Mouse (Mus musculus): ENCODE measurements around the gene Prrg4. TPM values are rescaled to one million over a fixed set of nuclear protein-coding genes. Genes with fewer than 3 reads are reported as not detected.

The Prrg4 gene
- total and polyA plus RNA-seq, 3 experiments, result not detected

- peak; percentile 52 for DNase-seq (ENCODE audit: low read depth, low spot score)
- peaks cover 0 to 19% of the 10 kb centered on the region in 2 experiments; a peak in 2 of 4 replicates for H3K36me3 ChIP-seq (ENCODE audit: control insufficient read depth in 1 of 2, insufficient read depth in 2 of 2, low read length in 2 of 2)
Measured at GRCm38 (mm10) chr2:104817555-104818330, 31.9 kb downstream of the Prrg4 start.

DNA sequence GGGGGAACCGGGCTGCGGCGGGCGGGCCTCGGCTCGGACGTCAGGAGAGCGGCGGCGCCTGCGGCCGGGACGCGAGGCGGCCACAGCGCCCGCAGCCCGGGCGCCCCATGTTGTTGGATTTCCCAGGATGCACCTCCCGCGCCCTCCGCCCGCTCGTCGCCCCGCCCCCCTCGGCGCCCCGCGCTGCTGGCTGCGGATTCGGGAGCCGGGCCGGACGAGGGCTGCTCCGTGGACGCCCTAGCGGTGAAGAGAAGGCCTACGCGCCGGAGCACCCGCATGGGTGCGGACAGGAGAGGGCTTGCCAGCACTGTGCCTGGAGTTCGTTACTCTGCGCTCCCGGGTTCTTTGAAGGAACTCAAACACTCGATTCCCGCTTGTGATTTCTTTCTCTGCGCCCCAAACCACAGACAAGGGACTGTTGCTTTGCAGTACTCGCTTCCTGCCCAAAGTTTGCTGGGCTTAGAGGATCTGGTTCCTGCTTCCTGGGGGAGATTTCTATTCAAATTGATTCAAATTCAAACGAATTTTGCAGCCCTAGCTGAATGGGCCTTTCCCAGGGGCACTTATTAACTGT lies 32.7 kb downstream of the Prrg4 start:
- TF ChIP-seq NELFE (IDR thresholded peaks at IDR 0.05; ENCODE audit: low read depth, low read length) (peak; percentile 62), MAZ (IDR thresholded peaks at IDR 0.05; ENCODE audit: low read depth, low read length) (peak; percentile 75; the same call in 1 of the 2 replicates), SIN3A (IDR thresholded peaks at IDR 0.05; ENCODE audit: low read length) (peak; percentile 38; the same call in 1 of the 2 replicates), ETS1 (IDR thresholded peaks at IDR 0.05; ENCODE audit: low read depth, low read length) (no peak), SMC3 (IDR thresholded peaks at IDR 0.05; ENCODE audit: low read depth, low read length) (no peak), POLR2A (IDR thresholded peaks at IDR 0.05; ENCODE audit: control insufficient read depth in 1 of 2, insufficient read depth in 1 of 2, low read depth in 1 of 2, low read length in 2 of 2, poor library complexity in 1 of 2) (peak; percentile 62 to 73), TBP (IDR thresholded peaks at IDR 0.05; ENCODE audit: low read depth, low read length) (0 out of 2 replicates have a peak, but pooled peaks have one; percentile 53), HCFC1 (IDR thresholded peaks at IDR 0.05; ENCODE audit: low read depth, low read length) (peak; percentile 47), EP300 (IDR thresholded peaks at IDR 0.05; ENCODE audit: low read depth in 1 of 2, low read length in 2 of 2) (0 out of 4 replicates have a peak, but pooled peaks of 1 of the 2 experiments have one; percentile 2), RAD21 (IDR thresholded peaks at IDR 0.05; ENCODE audit: low read depth, low read length) (no peak), ZMIZ1 (IDR thresholded peaks at IDR 0.05; ENCODE audit: low read depth, low read length) (0 out of 2 replicates have a peak, but pooled peaks have one; percentile 30)
- H3K4me3 ChIP-seq (ENCODE audit: control insufficient read depth in 1 of 2, insufficient read depth in 1 of 2, low read depth in 2 of 2, low read length in 2 of 2), result peak overlapping the region; percentile 84 to 98
- peaks cover 0 to 19% of the 10 kb centered on the region in 2 experiments; a peak in 2 of 4 replicates for H3K36me3 ChIP-seq (ENCODE audit: control insufficient read depth in 1 of 2, insufficient read depth in 2 of 2, low read length in 2 of 2)
- H3K27ac ChIP-seq (ENCODE audit: control insufficient read depth, low read depth, low read length), result peak overlapping the region; percentile 82
- H3K27me3 ChIP-seq (ENCODE audit: control insufficient read depth in 1 of 2, insufficient read depth in 2 of 2, low read length in 2 of 2), result no peaks in the 10 kb centered on the region
- peaks cover 7 to 10% of the 10 kb centered on the region in 2 experiments for H3K4me1 ChIP-seq (ENCODE audit: control insufficient read depth in 1 of 2, insufficient read depth in 2 of 2, low read length in 2 of 2)
- DNase-seq (ENCODE audit: low read depth, low spot score), result peak; percentile 85
- no peaks in the 10 kb centered on the region for H3K9me3 ChIP-seq (replicated peaks; ENCODE audit: insufficient read depth, low read length)
- H3K9ac ChIP-seq (ENCODE audit: control insufficient read depth, low read depth, low read length, poor library complexity, severe bottlenecking), result peak overlapping the region; percentile 99
- peaks cover 31% of the 10 kb centered on the region for H3K79me2 ChIP-seq (ENCODE audit: control insufficient read depth, insufficient read depth, low read length, poor library complexity)

More at GRCm38 (mm10) chr2:104817555-104818330, 31.9 kb downstream of the Prrg4 start:
- Histone ChIP-seq H3K9ac (ENCODE audit: control insufficient read depth, low read depth, low read length, poor library complexity, severe bottlenecking) (peak overlapping the region; percentile 99), H3K9me3 (replicated peaks; ENCODE audit: insufficient read depth, low read length) (no peaks in the 10 kb centered on the region), H3K79me2 (ENCODE audit: control insufficient read depth, insufficient read depth, low read length, poor library complexity) (peaks cover 26% of the 10 kb centered on the region), H3K4me3 (ENCODE audit: control insufficient read depth in 1 of 2, insufficient read depth in 1 of 2, low read depth in 2 of 2, low read length in 2 of 2) (peak overlapping the region; percentile 84 to 98), H3K27me3 (ENCODE audit: control insufficient read depth in 1 of 2, insufficient read depth in 2 of 2, low read length in 2 of 2) (no peaks in the 10 kb centered on the region; a peak in 1 of 4 replicates), H3K27ac (ENCODE audit: control insufficient read depth, low read depth, low read length) (no peak overlapping the region), H3K4me1 (ENCODE audit: control insufficient read depth in 1 of 2, insufficient read depth in 2 of 2, low read length in 2 of 2) (peaks cover 7 to 10% of the 10 kb centered on the region in 2 experiments)
- TF ChIP-seq RCOR1 (IDR thresholded peaks at IDR 0.05; ENCODE audit: low read depth, low read length), result peak; percentile 65
- TF ChIP-seq MYC (IDR thresholded peaks at IDR 0.05; ENCODE audit: low read depth, low read length), result no peak
- TF ChIP-seq ETS1 (IDR thresholded peaks at IDR 0.05; ENCODE audit: low read depth, low read length), result 0 out of 2 replicates have a peak, but pooled peaks have one; percentile 22
- no peak for TF ChIP-seq UBTF (IDR thresholded peaks at IDR 0.05; ENCODE audit: borderline replicate concordance, insufficient read depth, low read depth, low read length)
- TF ChIP-seq ZKSCAN1 (IDR thresholded peaks at IDR 0.05; ENCODE audit: low read depth, low read length), result no peak
- no peak for TF ChIP-seq JUND (IDR thresholded peaks at IDR 0.05; ENCODE audit: low read depth, low read length)
- TF ChIP-seq E2F4 (IDR thresholded peaks at IDR 0.05; ENCODE audit: borderline replicate concordance, low read depth, low read length), result no peak
- TF ChIP-seq MAZ (IDR thresholded peaks at IDR 0.05; ENCODE audit: low read depth, low read length), result no peak
- peak; percentile 39; the same call in 1 of the 2 replicates for TF ChIP-seq BHLHE40 (IDR thresholded peaks at IDR 0.05; ENCODE audit: borderline replicate concordance, low read depth, low read length)
- TF ChIP-seq ELF1 (IDR thresholded peaks at IDR 0.05; ENCODE audit: low read depth, low read length), result no peak
- TF ChIP-seq ZNF384 (IDR thresholded peaks at IDR 0.05; ENCODE audit: low read depth, low read length), result no peak
- no peak for TF ChIP-seq ZC3H11A (IDR thresholded peaks at IDR 0.05; ENCODE audit: low read depth, low read length)
- TF ChIP-seq CHD2 (IDR thresholded peaks at IDR 0.05; ENCODE audit: low read length), result no peak
- no peak for TF ChIP-seq SMC3 (IDR thresholded peaks at IDR 0.05; ENCODE audit: low read depth, low read length)
- TF ChIP-seq ZMIZ1 (IDR thresholded peaks at IDR 0.05; ENCODE audit: low read depth, low read length), result no peak
- no peak for TF ChIP-seq KAT2A (conservative IDR thresholded peaks at IDR 0.05; ENCODE audit: low read depth, low read length)
- TF ChIP-seq TCF12 (IDR thresholded peaks at IDR 0.05; ENCODE audit: low read depth, low read length), result no peak
- no peak for TF ChIP-seq SIN3A (IDR thresholded peaks at IDR 0.05; ENCODE audit: low read length)
- TF ChIP-seq MAX (IDR thresholded peaks at IDR 0.05; ENCODE audit: low read length), result peak; percentile 33; the same call in 1 of the 2 replicates
- TF ChIP-seq EP300 (IDR thresholded peaks at IDR 0.05; ENCODE audit: low read depth in 1 of 2, low read length in 2 of 2), result peak in 1 of 2 experiments; percentile 20; a peak in 1 of 4 replicates
- TF ChIP-seq GATA1 (IDR thresholded peaks at IDR 0.05; ENCODE audit: low read depth, low read length), result no peak; the same call in none of the 2 replicates
- TF ChIP-seq HCFC1 (IDR thresholded peaks at IDR 0.05; ENCODE audit: low read depth, low read length), result no peak
- 0 out of 2 replicates have a peak, but pooled peaks have one; percentile 34 for TF ChIP-seq MAFK (IDR thresholded peaks at IDR 0.05; ENCODE audit: borderline replicate concordance, low read depth, low read length)
- no peak for TF ChIP-seq GABPA (IDR thresholded peaks at IDR 0.05; ENCODE audit: low read depth, low read length)
- no peak for TF ChIP-seq CTCF (IDR thresholded peaks at IDR 0.05 in 2 of 3, conservative IDR thresholded peaks at IDR 0.05 in 1 of 3; ENCODE audit: control insufficient read depth in 1 of 3, insufficient read depth in 1 of 3, low read depth in 2 of 3, low read length in 3 of 3, poor library complexity in 1 of 3, severe bottlenecking in 1 of 3)

Data from MEL (cell line).